Mouse (Mus musculus) CH12.LX (cell line): ENCODE results near the gene Ass1.
A peak's percentile ranks its signal among the peaks of the same experiment; 100 is the strongest.

Experiments used
- CTCF ChIP-seq, 2 experiments: IDR thresholded peaks in 1 of 2; conservative IDR thresholded peaks in 1 of 2; 2 replicates each; pipeline ENCODE4 v1.5.1; 2011 to 2012; ENCODE audit warnings: low read depth in 2 of 2, low read length in 2 of 2, improper control_type of control experiment in 1 of 2, inconsistent platforms in 1 of 2, mild to moderate bottlenecking in 1 of 2, moderate library complexity in 1 of 2
- E2F4 ChIP-seq: IDR thresholded peaks from 2 replicates; pipeline ENCODE4 v1.6.1; 2011; ENCODE audit warnings: low read depth, low read length, improper control_type of control experiment; ENCODE audit not compliant: insufficient replicate concordance
- EP300 ChIP-seq: IDR thresholded peaks from 2 replicates; pipeline ENCODE4 v1.6.1; 2011; ENCODE audit warnings: low read length, improper control_type of control experiment
- IRF4 ChIP-seq: IDR thresholded peaks from 2 replicates; pipeline ENCODE4 v1.6.1; 2014; ENCODE audit warnings: low read depth, mild to moderate bottlenecking, inconsistent platforms, low read length, improper control_type of control experiment
- MEF2A ChIP-seq: IDR thresholded peaks from 2 replicates; pipeline ENCODE4 v1.6.1; 2014; ENCODE audit warnings: low read depth, mild to moderate bottlenecking, inconsistent platforms, low read length, improper control_type of control experiment, borderline replicate concordance
- MXI1 ChIP-seq: IDR thresholded peaks from 2 replicates; pipeline ENCODE4 v1.6.1; 2011; ENCODE audit warnings: mild to moderate bottlenecking, low read depth, low read length, improper control_type of control experiment
- POLR2AphosphoS2 ChIP-seq: IDR thresholded peaks from 2 replicates; pipeline ENCODE4 v1.6.1; 2011; ENCODE audit warnings: low read depth, low read length, improper control_type of control experiment
- SIN3A ChIP-seq: IDR thresholded peaks from 2 replicates; pipeline ENCODE4 v1.6.1; 2012; ENCODE audit warnings: low read length, improper control_type of control experiment, inconsistent platforms
- ZNF384 ChIP-seq: IDR thresholded peaks from 2 replicates; pipeline ENCODE4 v1.6.1; 2012; ENCODE audit warnings: low read depth, low read length, improper control_type of control experiment, inconsistent platforms

DNA sequence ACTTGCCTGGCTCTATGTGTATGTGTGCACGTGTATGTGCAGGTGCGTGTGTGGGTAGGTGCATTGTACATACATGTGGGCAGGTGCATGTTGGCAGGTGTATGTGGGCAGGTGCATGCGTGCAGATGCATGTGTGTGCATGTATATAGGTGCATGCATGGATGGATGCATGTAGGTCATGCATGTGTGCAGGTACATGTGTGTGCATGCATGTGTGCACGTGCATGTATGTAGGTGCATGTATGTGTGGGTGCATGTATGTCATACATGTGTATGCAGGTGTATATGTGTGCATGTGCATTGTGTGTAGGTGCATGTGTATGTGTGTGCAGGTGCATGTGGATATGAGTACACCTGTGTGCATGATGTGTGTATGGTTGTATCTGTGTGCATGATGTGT lies 20.1 kb upstream of the Ass1 start:
- TF ChIP-seq CTCF (conservative IDR thresholded peaks at IDR 0.05 in 1 of 2, IDR thresholded peaks at IDR 0.05 in 1 of 2; ENCODE audit: low read depth in 2 of 2, low read length in 2 of 2) (no peak), EP300 (no peak), IRF4 (no peak), POLR2AphosphoS2 (0 out of 2 replicates have a peak, but pooled peaks have one; percentile 12), MEF2A (no peak), MXI1 (no peak), ZNF384 (no peak), E2F4 (no peak), SIN3A (no peak)
